Mouse (Mus musculus) cerebellum, adult 11 months (tissue): Measurements from ENCODE around the gene Ppp2r5a.
"Not testable (repeated sequence)": the region's sequence is repeated elsewhere in the genome, so short reads cannot be mapped to it uniquely, and the experiment has no call there.

Experiments
- DNase-seq: peaks from one replicate; pipeline ENCODE4 v3.0.0; 2022

Gene Ppp2r5a

GRCm38 (mm10) chr1:191403074-191403473, at the start of gene Ppp2r5a:
Gene Ppp2r5a, minus strand, starts transcription at chr1:191403272.
- DNase-seq = no peak

- no peak for DNase-seq
These were observed 47.5 kb upstream of the Ppp2r5a start for GRCm38 (mm10) chr1:191450614-191451013.

GRCm38 (mm10) chr1:191449537-191449936, 46.5 kb upstream of the Ppp2r5a start:
- DNase-seq = no peak

GRCm38 (mm10) chr1:191447391-191448016, 44.4 kb upstream of the Ppp2r5a start:
- DNase-seq = no peak

GRCm38 (mm10) chr1:191446307-191446706, 43.2 kb upstream of the Ppp2r5a start:
- DNase-seq = no peak

- DNase-seq = no peak
These were observed 42.8 kb upstream of the Ppp2r5a start for GRCm38 (mm10) chr1:191445831-191446258.

GRCm38 (mm10) chr1:191445401-191445800, 42.3 kb upstream of the Ppp2r5a start:
- DNase-seq = no peak

- no peak for DNase-seq
These were observed 41.4 kb upstream of the Ppp2r5a start for GRCm38 (mm10) chr1:191444467-191444866.

GRCm38 (mm10) chr1:191439011-191439410, 35.9 kb upstream of the Ppp2r5a start:
- DNase-seq = no peak

GRCm38 (mm10) chr1:191438546-191438945, 35.5 kb upstream of the Ppp2r5a start:
- no peak for DNase-seq

- no peak for DNase-seq
These were observed 33.6 kb upstream of the Ppp2r5a start for GRCm38 (mm10) chr1:191436647-191437046.

GRCm38 (mm10) chr1:191435359-191435758, 32.3 kb upstream of the Ppp2r5a start:
- peak; percentile 27 for DNase-seq

- DNase-seq = no peak
These were observed 29.5 kb upstream of the Ppp2r5a start for GRCm38 (mm10) chr1:191432531-191432930.

GRCm38 (mm10) chr1:191432023-191432422, 29.0 kb upstream of the Ppp2r5a start:
- DNase-seq = no peak

GRCm38 (mm10) chr1:191430121-191430520, 27.0 kb upstream of the Ppp2r5a start:
- no peak for DNase-seq

- DNase-seq = no peak
These were observed 22.8 kb upstream of the Ppp2r5a start for GRCm38 (mm10) chr1:191425884-191426283.

- no peak for DNase-seq
These were observed 20.1 kb upstream of the Ppp2r5a start for GRCm38 (mm10) chr1:191423201-191423600.

- not testable (repeated sequence) for DNase-seq
These were observed 19.6 kb upstream of the Ppp2r5a start for GRCm38 (mm10) chr1:191422714-191423113.

- DNase-seq = no peak
These were observed 19.1 kb upstream of the Ppp2r5a start for GRCm38 (mm10) chr1:191422164-191422563.

GRCm38 (mm10) chr1:191421426-191421999, 18.4 kb upstream of the Ppp2r5a start:
- no peak for DNase-seq

- no peak for DNase-seq
These were observed 17.9 kb upstream of the Ppp2r5a start for GRCm38 (mm10) chr1:191420930-191421404.

GRCm38 (mm10) chr1:191419991-191420751, 17.1 kb upstream of the Ppp2r5a start:
- DNase-seq = no peak

- no peak for DNase-seq
These were observed 16.3 kb upstream of the Ppp2r5a start for GRCm38 (mm10) chr1:191419421-191419820.

- no peak for DNase-seq
These were observed 15.9 kb upstream of the Ppp2r5a start for GRCm38 (mm10) chr1:191418936-191419335.
